Mouse (Mus musculus): ENCODE results near the gene Ifi209.

- TF ChIP-seq CTCF (conservative IDR thresholded peaks at IDR 0.05; ENCODE audit: insufficient read depth, insufficient read length, low read depth, low read length) (no peak), POLR2A (IDR thresholded peaks at IDR 0.05; ENCODE audit: low read depth, low read length) (no peak)
Observed at GRCm38 (mm10) chr1:173657973-173658372, 27.3 kb downstream of the Ifi209 start.

Measured in kidney, adult 2 months (tissue).